Mouse (Mus musculus): ENCODE data around the gene Gm32742. TPM values are rescaled to one million over a fixed set of nuclear protein-coding genes. Genes with fewer than 3 reads are reported as not detected.

Gene Gm32742
- polyA plus RNA-seq, 1 experiment, result 0.01 TPM

- H3K79me3 ChIP-seq (ENCODE audit: low read depth), result no peaks in the 10 kb centered on the region
- TF ChIP-seq MAX (IDR thresholded peaks at IDR 0.05) (no peak), MYOG (IDR thresholded peaks at IDR 0.05; ENCODE audit: control insufficient read depth, extremely low read depth, insufficient read length) (no peak), MYOD1 (IDR thresholded peaks at IDR 0.05; ENCODE audit: control insufficient read depth, insufficient read length, low read depth) (no peak), USF1 (IDR thresholded peaks at IDR 0.05; ENCODE audit: low read depth) (no peak), CEBPB (IDR thresholded peaks at IDR 0.05; ENCODE audit: low read depth) (peak; percentile 79), FOSL1 (IDR thresholded peaks at IDR 0.05; ENCODE audit: insufficient read depth, low read length, poor library complexity, severe bottlenecking) (no peak), CTCF (IDR thresholded peaks at IDR 0.05; ENCODE audit: control insufficient read depth, insufficient read depth, insufficient read length) (no peak)
- H3K79me2 ChIP-seq (ENCODE audit: control insufficient read depth, insufficient read depth), result no peaks in the 10 kb centered on the region
- H3K36me3 ChIP-seq (ENCODE audit: control insufficient read depth, insufficient read depth), result no peaks in the 10 kb centered on the region
- H3K4me3 ChIP-seq (ENCODE audit: insufficient read depth, poor library complexity, severe bottlenecking), result no peak overlapping the region
- no peaks in the 10 kb centered on the region for H3K27me3 ChIP-seq (ENCODE audit: control insufficient read depth, insufficient read depth, insufficient read length)
- no peak overlapping the region for H3ac ChIP-seq (ENCODE audit: control insufficient read depth, insufficient read length, low read depth)
Observed at GRCm38 (mm10) chr9:51180621-51181020, 15.3 kb upstream of the Gm32742 start.

- H3K36me3 ChIP-seq (ENCODE audit: control insufficient read depth, insufficient read depth), result no peaks in the 10 kb centered on the region
- H3K4me3 ChIP-seq (ENCODE audit: insufficient read depth, poor library complexity, severe bottlenecking), result no peak overlapping the region
- no peaks in the 10 kb centered on the region for H3K27me3 ChIP-seq (ENCODE audit: control insufficient read depth, insufficient read depth, insufficient read length)
- H3K79me2 ChIP-seq (ENCODE audit: control insufficient read depth, insufficient read depth), result no peaks in the 10 kb centered on the region
- no peaks in the 10 kb centered on the region for H3K79me3 ChIP-seq (ENCODE audit: low read depth)
- no peak overlapping the region for H3ac ChIP-seq (ENCODE audit: control insufficient read depth, insufficient read length, low read depth)
- TF ChIP-seq MYOG (IDR thresholded peaks at IDR 0.05; ENCODE audit: control insufficient read depth, extremely low read depth, insufficient read length), result no peak
- TF ChIP-seq MAX (IDR thresholded peaks at IDR 0.05), result no peak
- no peak for TF ChIP-seq CEBPB (IDR thresholded peaks at IDR 0.05; ENCODE audit: low read depth)
- no peak for TF ChIP-seq MYOD1 (IDR thresholded peaks at IDR 0.05; ENCODE audit: control insufficient read depth, insufficient read length, low read depth)
- no peak for TF ChIP-seq USF1 (IDR thresholded peaks at IDR 0.05; ENCODE audit: low read depth)
- TF ChIP-seq CTCF (IDR thresholded peaks at IDR 0.05; ENCODE audit: control insufficient read depth, insufficient read depth, insufficient read length), result no peak
- no peak for TF ChIP-seq FOSL1 (IDR thresholded peaks at IDR 0.05; ENCODE audit: insufficient read depth, low read length, poor library complexity, severe bottlenecking)
Observed at GRCm38 (mm10) chr9:51178297-51178696, 13.0 kb upstream of the Gm32742 start.

GRCm38 (mm10) chr9:51175722-51176121 is 10.4 kb upstream of the Gm32742 start:
- H3K79me2 ChIP-seq (ENCODE audit: control insufficient read depth, insufficient read depth), result no peaks in the 10 kb centered on the region

GRCm38 (mm10) chr9:51174890-51175464 is 9.7 kb upstream of the Gm32742 start:
- no peaks in the 10 kb centered on the region for H3K27me3 ChIP-seq (ENCODE audit: control insufficient read depth, insufficient read depth, insufficient read length)
- no peaks in the 10 kb centered on the region for H3K36me3 ChIP-seq (ENCODE audit: control insufficient read depth, insufficient read depth)
- no peak overlapping the region for H3K4me3 ChIP-seq (ENCODE audit: insufficient read depth, poor library complexity, severe bottlenecking)
- H3ac ChIP-seq (ENCODE audit: control insufficient read depth, insufficient read length, low read depth), result no peak overlapping the region
- TF ChIP-seq CTCF (IDR thresholded peaks at IDR 0.05; ENCODE audit: control insufficient read depth, insufficient read depth, insufficient read length) (no peak), MYOG (IDR thresholded peaks at IDR 0.05; ENCODE audit: control insufficient read depth, extremely low read depth, insufficient read length) (no peak), FOSL1 (IDR thresholded peaks at IDR 0.05; ENCODE audit: insufficient read depth, low read length, poor library complexity, severe bottlenecking) (no peak), MAX (IDR thresholded peaks at IDR 0.05) (no peak), MYOD1 (IDR thresholded peaks at IDR 0.05; ENCODE audit: control insufficient read depth, insufficient read length, low read depth) (no peak), CEBPB (IDR thresholded peaks at IDR 0.05; ENCODE audit: low read depth) (no peak), USF1 (IDR thresholded peaks at IDR 0.05; ENCODE audit: low read depth) (no peak)
- H3K79me3 ChIP-seq (ENCODE audit: low read depth), result no peaks in the 10 kb centered on the region
- no peaks in the 10 kb centered on the region for H3K79me2 ChIP-seq (ENCODE audit: control insufficient read depth, insufficient read depth)

More at GRCm38 (mm10) chr9:51175722-51176121, 10.4 kb upstream of the Gm32742 start:
- H3K27me3 ChIP-seq (ENCODE audit: control insufficient read depth, insufficient read depth, insufficient read length), result no peaks in the 10 kb centered on the region
- no peak overlapping the region for H3K4me3 ChIP-seq (ENCODE audit: insufficient read depth, poor library complexity, severe bottlenecking)
- H3K79me3 ChIP-seq (ENCODE audit: low read depth), result no peaks in the 10 kb centered on the region
- TF ChIP-seq CEBPB (IDR thresholded peaks at IDR 0.05; ENCODE audit: low read depth) (no peak), FOSL1 (IDR thresholded peaks at IDR 0.05; ENCODE audit: insufficient read depth, low read length, poor library complexity, severe bottlenecking) (no peak), CTCF (IDR thresholded peaks at IDR 0.05; ENCODE audit: control insufficient read depth, insufficient read depth, insufficient read length) (no peak), USF1 (IDR thresholded peaks at IDR 0.05; ENCODE audit: low read depth) (no peak), MAX (IDR thresholded peaks at IDR 0.05) (no peak), MYOG (IDR thresholded peaks at IDR 0.05; ENCODE audit: control insufficient read depth, extremely low read depth, insufficient read length) (no peak), MYOD1 (IDR thresholded peaks at IDR 0.05; ENCODE audit: control insufficient read depth, insufficient read length, low read depth) (no peak)
- no peak overlapping the region for H3ac ChIP-seq (ENCODE audit: control insufficient read depth, insufficient read length, low read depth)
- H3K36me3 ChIP-seq (ENCODE audit: control insufficient read depth, insufficient read depth), result no peaks in the 10 kb centered on the region

- Histone ChIP-seq H3K27me3 (ENCODE audit: control insufficient read depth, insufficient read depth, insufficient read length) (no peaks in the 10 kb centered on the region), H3K4me3 (ENCODE audit: insufficient read depth, poor library complexity, severe bottlenecking) (no peak overlapping the region), H3ac (ENCODE audit: control insufficient read depth, insufficient read length, low read depth) (no peak overlapping the region), H3K79me2 (ENCODE audit: control insufficient read depth, insufficient read depth) (no peaks in the 10 kb centered on the region), H3K36me3 (ENCODE audit: control insufficient read depth, insufficient read depth) (no peaks in the 10 kb centered on the region), H3K79me3 (ENCODE audit: low read depth) (no peaks in the 10 kb centered on the region)
- peak; percentile 18 for TF ChIP-seq CEBPB (IDR thresholded peaks at IDR 0.05; ENCODE audit: low read depth)
- no peak for TF ChIP-seq MYOG (IDR thresholded peaks at IDR 0.05; ENCODE audit: control insufficient read depth, extremely low read depth, insufficient read length)
- peak; percentile 12 for TF ChIP-seq FOSL1 (IDR thresholded peaks at IDR 0.05; ENCODE audit: insufficient read depth, low read length, poor library complexity, severe bottlenecking)
Observed at GRCm38 (mm10) chr9:51170298-51170697, 5.0 kb upstream of the Gm32742 start.

- no peak for TF ChIP-seq MAX (IDR thresholded peaks at IDR 0.05)
- TF ChIP-seq MYOG (IDR thresholded peaks at IDR 0.05; ENCODE audit: control insufficient read depth, extremely low read depth, insufficient read length), result no peak
- no peak for TF ChIP-seq FOSL1 (IDR thresholded peaks at IDR 0.05; ENCODE audit: insufficient read depth, low read length, poor library complexity, severe bottlenecking)
- no peak for TF ChIP-seq CTCF (IDR thresholded peaks at IDR 0.05; ENCODE audit: control insufficient read depth, insufficient read depth, insufficient read length)
- TF ChIP-seq MYOD1 (IDR thresholded peaks at IDR 0.05; ENCODE audit: control insufficient read depth, insufficient read length, low read depth), result no peak
- TF ChIP-seq USF1 (IDR thresholded peaks at IDR 0.05; ENCODE audit: low read depth), result no peak
- TF ChIP-seq CEBPB (IDR thresholded peaks at IDR 0.05; ENCODE audit: low read depth), result no peak
- H3ac ChIP-seq (ENCODE audit: control insufficient read depth, insufficient read length, low read depth), result no peak overlapping the region
- no peaks in the 10 kb centered on the region for H3K36me3 ChIP-seq (ENCODE audit: control insufficient read depth, insufficient read depth)
- H3K4me3 ChIP-seq (ENCODE audit: insufficient read depth, poor library complexity, severe bottlenecking), result no peak overlapping the region
- no peaks in the 10 kb centered on the region for H3K79me3 ChIP-seq (ENCODE audit: low read depth)
- no peaks in the 10 kb centered on the region for H3K79me2 ChIP-seq (ENCODE audit: control insufficient read depth, insufficient read depth)
- no peaks in the 10 kb centered on the region for H3K27me3 ChIP-seq (ENCODE audit: control insufficient read depth, insufficient read depth, insufficient read length)
Observed at GRCm38 (mm10) chr9:51169133-51169532, 3.8 kb upstream of the Gm32742 start.
